Mouse (Mus musculus): Measurements from ENCODE around the gene Ano1. TPM values are rescaled to one million over a fixed set of nuclear protein-coding genes. Genes with fewer than 3 reads are reported as not detected.

Gene Ano1
- total and polyA plus RNA-seq, 2 experiments from 2014 or later, result 7.5 to 11.6 TPM

DNA sequence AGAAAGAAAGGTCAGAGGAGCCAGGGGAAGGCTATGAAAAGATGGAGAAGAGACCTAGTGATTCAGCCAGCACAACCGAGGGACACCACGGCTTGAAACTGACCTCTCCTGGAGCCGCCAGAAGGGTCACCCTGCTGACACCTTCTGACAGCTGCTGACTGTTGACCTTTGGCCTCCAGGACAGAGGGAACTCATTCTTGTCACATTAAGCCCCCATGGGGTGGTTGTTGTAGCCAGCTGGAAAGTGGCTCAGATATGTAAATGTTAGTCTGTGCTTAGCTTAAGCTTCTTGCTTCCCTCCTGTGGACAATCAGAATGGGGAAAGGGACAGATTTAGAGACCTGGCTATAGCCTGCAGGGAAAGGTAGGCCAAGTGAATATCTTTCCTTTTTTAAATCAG lies 189.8 kb downstream of the Ano1 start:
- no peak for TF ChIP-seq CTCF (IDR thresholded peaks at IDR 0.05)
- H3K4me2 ChIP-seq (ENCODE audit: low read depth, low read length, poor library complexity, severe bottlenecking), result no peak overlapping the region
- DNase-seq (ENCODE audit: low spot score), result no peak
- 9% methylated on average over 3 of the region's 3 CpGs for WGBS
- no peaks in the 10 kb centered on the region for H3K27me3 ChIP-seq (ENCODE audit: insufficient read depth, low read length)
- no peak for ATAC-seq (ENCODE audit: low FRiP score)
- H3K4me1 ChIP-seq (ENCODE audit: insufficient read depth, low read length), result no peaks in the 10 kb centered on the region
- no peak overlapping the region for H3K27ac ChIP-seq (ENCODE audit: low read depth, low read length)
- H3K4me3 ChIP-seq (ENCODE audit: low read depth, low read length), result no peak overlapping the region
- H3K9ac ChIP-seq (replicated peaks; ENCODE audit: low read length, poor library complexity, severe bottlenecking), result no peak overlapping the region
- H3K36me3 ChIP-seq (ENCODE audit: insufficient read depth, low read length), result no peaks in the 10 kb centered on the region
- H3K9me3 ChIP-seq (ENCODE audit: low read length), result no peaks in the 10 kb centered on the region

GRCm38 (mm10) chr7:144560594-144560993 lies 191.2 kb downstream of the Ano1 start:
- H3K4me2 ChIP-seq (ENCODE audit: low read depth, low read length, poor library complexity, severe bottlenecking), result no peak overlapping the region
- TF ChIP-seq CTCF (IDR thresholded peaks at IDR 0.05), result no peak
- H3K9ac ChIP-seq (replicated peaks; ENCODE audit: low read length, poor library complexity, severe bottlenecking), result no peak overlapping the region
- no peaks in the 10 kb centered on the region for H3K9me3 ChIP-seq (ENCODE audit: low read length)
- H3K4me3 ChIP-seq (ENCODE audit: low read depth, low read length), result no peak overlapping the region
- no peak overlapping the region for H3K27ac ChIP-seq (ENCODE audit: low read depth, low read length)
- no peaks in the 10 kb centered on the region for H3K4me1 ChIP-seq (ENCODE audit: insufficient read depth, low read length)
- ATAC-seq (ENCODE audit: low FRiP score) (no peak), DNase-seq (ENCODE audit: low spot score) (no peak)
- 85% methylated on average over 4 of the region's 4 CpGs for WGBS
- no peaks in the 10 kb centered on the region for H3K27me3 ChIP-seq (ENCODE audit: insufficient read depth, low read length)
- H3K36me3 ChIP-seq (ENCODE audit: insufficient read depth, low read length), result no peaks in the 10 kb centered on the region

- no peak overlapping the region for H3K27ac ChIP-seq (ENCODE audit: low read depth, low read length)
- ATAC-seq (ENCODE audit: low FRiP score) (no peak), DNase-seq (ENCODE audit: low spot score) (no peak)
- no peak overlapping the region for H3K9ac ChIP-seq (replicated peaks; ENCODE audit: low read length, poor library complexity, severe bottlenecking)
- H3K27me3 ChIP-seq (ENCODE audit: insufficient read depth, low read length), result no peaks in the 10 kb centered on the region
- WGBS, result 47% methylated on average over 6 of the region's 6 CpGs
- H3K4me1 ChIP-seq (ENCODE audit: insufficient read depth, low read length), result no peaks in the 10 kb centered on the region
- H3K4me3 ChIP-seq (ENCODE audit: low read depth, low read length), result no peak overlapping the region
- H3K36me3 ChIP-seq (ENCODE audit: insufficient read depth, low read length), result no peaks in the 10 kb centered on the region
- H3K9me3 ChIP-seq (ENCODE audit: low read length), result no peaks in the 10 kb centered on the region
- TF ChIP-seq CTCF (IDR thresholded peaks at IDR 0.05), result peak; percentile 31
- H3K4me2 ChIP-seq (ENCODE audit: low read depth, low read length, poor library complexity, severe bottlenecking), result no peak overlapping the region
Observed at GRCm38 (mm10) chr7:144558552-144558951, 193.2 kb downstream of the Ano1 start.

GRCm38 (mm10) chr7:144554123-144554472 lies 197.7 kb downstream of the Ano1 start:
- 23% methylated on average over 8 of the region's 8 CpGs for WGBS
- TF ChIP-seq CTCF (IDR thresholded peaks at IDR 0.05), result no peak
- ATAC-seq (ENCODE audit: low FRiP score) (peak; percentile 36; the same call in 1 of the 2 replicates), DNase-seq (ENCODE audit: low spot score) (no peak)
- no peaks in the 10 kb centered on the region for H3K9me3 ChIP-seq (ENCODE audit: low read length)
- H3K9ac ChIP-seq (replicated peaks; ENCODE audit: low read length, poor library complexity, severe bottlenecking), result peak overlapping the region; percentile 62
- H3K36me3 ChIP-seq (ENCODE audit: insufficient read depth, low read length), result peaks cover 7% of the 10 kb centered on the region; the same call in 1 of the 2 replicates
- peak overlapping the region; percentile 69 for H3K27ac ChIP-seq (ENCODE audit: low read depth, low read length)
- H3K4me2 ChIP-seq (ENCODE audit: low read depth, low read length, poor library complexity, severe bottlenecking), result peak overlapping the region; percentile 64
- H3K4me3 ChIP-seq (ENCODE audit: low read depth, low read length), result peak overlapping the region; percentile 96
- no peaks in the 10 kb centered on the region for H3K27me3 ChIP-seq (ENCODE audit: insufficient read depth, low read length)
- H3K4me1 ChIP-seq (ENCODE audit: insufficient read depth, low read length), result peaks cover 9% of the 10 kb centered on the region; the same call in 1 of the 2 replicates

DNA sequence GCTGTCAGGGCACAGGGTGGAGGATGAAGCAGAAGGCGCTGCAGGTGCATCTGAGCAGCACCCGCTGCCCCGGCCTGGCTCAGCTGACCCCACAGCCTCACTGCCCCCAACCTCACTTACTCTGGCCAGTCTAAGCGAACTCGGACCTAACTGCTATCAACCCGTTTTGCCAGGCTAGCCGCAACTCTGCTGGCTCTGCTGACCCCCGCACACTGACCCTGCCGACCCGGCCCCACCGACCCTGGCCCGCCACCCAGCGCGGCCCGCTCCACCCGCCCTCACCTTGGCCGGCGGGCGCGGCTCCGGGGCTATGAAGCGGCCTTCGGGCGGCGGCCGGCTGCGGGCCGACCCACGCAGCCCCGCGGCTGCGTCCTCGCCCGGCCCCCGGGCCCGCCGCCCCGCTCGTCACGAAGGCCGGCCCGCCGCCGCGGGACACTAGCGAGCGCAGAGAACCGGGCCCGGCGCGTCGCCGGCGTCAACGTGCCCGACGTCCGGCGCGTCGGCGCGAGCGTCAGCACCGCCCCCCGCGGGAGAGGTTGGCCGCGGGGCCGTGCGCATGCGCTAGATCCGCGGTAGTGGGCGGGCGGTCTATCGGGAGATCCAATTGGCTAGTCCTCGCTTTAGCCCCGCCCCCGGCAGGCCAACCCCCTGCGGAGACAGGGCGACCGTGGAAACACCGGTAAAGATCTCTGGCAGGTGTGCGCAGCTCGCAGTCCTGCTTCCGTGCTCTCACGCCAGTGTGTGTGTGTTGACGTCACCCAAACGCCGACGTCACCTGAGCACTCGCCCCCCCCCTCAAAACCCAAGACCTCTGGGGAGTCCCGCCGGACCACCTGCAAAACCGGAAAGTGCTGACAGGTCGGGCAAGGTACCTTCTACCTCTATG lies 198.3 kb downstream of the Ano1 start, which contains the start of gene Ppfia1:
Gene Ppfia1 (minus strand): TSS at position 493 of the 886 bp plus-strand sequence.
- Histone ChIP-seq H3K36me3 (ENCODE audit: insufficient read depth, low read length) (peaks cover 7% of the 10 kb centered on the region; the same call in 1 of the 2 replicates), H3K9me3 (ENCODE audit: low read length) (no peaks in the 10 kb centered on the region), H3K27me3 (ENCODE audit: insufficient read depth, low read length) (no peaks in the 10 kb centered on the region), H3K27ac (ENCODE audit: low read depth, low read length) (peak within 1 kb of the TSS; percentile 69), H3K4me1 (ENCODE audit: insufficient read depth, low read length) (peaks cover 9% of the 10 kb centered on the region; the same call in 1 of the 2 replicates), H3K4me3 (ENCODE audit: low read depth, low read length) (peak within 1 kb of the TSS; percentile 96), H3K4me2 (ENCODE audit: low read depth, low read length, poor library complexity, severe bottlenecking) (peak within 1 kb of the TSS; percentile 80), H3K9ac (replicated peaks; ENCODE audit: low read length, poor library complexity, severe bottlenecking) (peak within 1 kb of the TSS; percentile 97)
- no peak for TF ChIP-seq CTCF (IDR thresholded peaks at IDR 0.05)
- peak; percentile 96 for ATAC-seq (ENCODE audit: low FRiP score)
- DNase-seq (ENCODE audit: low spot score), result peak; percentile 97
- under 1% methylated on average over 85 of the region's 97 CpGs for WGBS

GRCm38 (mm10) chr7:144552274-144552673 lies 199.5 kb downstream of the Ano1 start:
- TF ChIP-seq CTCF (IDR thresholded peaks at IDR 0.05), result no peak
- Histone ChIP-seq H3K36me3 (ENCODE audit: insufficient read depth, low read length) (peaks cover 7% of the 10 kb centered on the region; the same call in 1 of the 2 replicates), H3K4me1 (ENCODE audit: insufficient read depth, low read length) (peaks cover 9% of the 10 kb centered on the region; the same call in 1 of the 2 replicates), H3K27me3 (ENCODE audit: insufficient read depth, low read length) (no peaks in the 10 kb centered on the region), H3K27ac (ENCODE audit: low read depth, low read length) (no peak overlapping the region), H3K9ac (replicated peaks; ENCODE audit: low read length, poor library complexity, severe bottlenecking) (peak overlapping the region; percentile 97; the same call in 1 of the 2 replicates), H3K9me3 (ENCODE audit: low read length) (no peaks in the 10 kb centered on the region), H3K4me3 (ENCODE audit: low read depth, low read length) (peak overlapping the region; percentile 96), H3K4me2 (ENCODE audit: low read depth, low read length, poor library complexity, severe bottlenecking) (peak overlapping the region; percentile 80)
- ATAC-seq (ENCODE audit: low FRiP score) (no peak), DNase-seq (ENCODE audit: low spot score) (no peak)
- 84% methylated on average over 8 of the region's 8 CpGs for WGBS

All from midbrain, postnatal 0 days (tissue).